Mouse (Mus musculus) E14TG2a.4 (cell line): Measurements from ENCODE around the gene Slc2a9.
A peak's percentile ranks its signal among the peaks of the same experiment; 100 is the strongest.
"Not testable (repeated sequence)": the region's sequence is repeated elsewhere in the genome, so short reads cannot be mapped to it uniquely, and the experiment has no call there.

Experiments used
- H3K27me3 ChIP-seq: 2 replicates; pipeline ENCODE4 v1.6.1; 2014; ENCODE audit warnings: low read length, control low read depth; ENCODE audit not compliant: insufficient read depth
- H3K36me3 ChIP-seq: 2 replicates; pipeline ENCODE4 v1.6.1; 2014; ENCODE audit warnings: low read length, control low read depth; ENCODE audit not compliant: insufficient read depth
- H3K4me1 ChIP-seq: replicated peaks from 2 replicates; pipeline ENCODE4 v1.6.1; 2014; ENCODE audit warnings: low read depth, low read length, control low read depth
- H3K4me3 ChIP-seq: replicated peaks from 2 replicates; pipeline ENCODE4 v1.5.1; 2014; ENCODE audit warnings: mild to moderate bottlenecking, low read length
- H3K9me3 ChIP-seq: 2 replicates; pipeline ENCODE4 v1.6.1; 2014; ENCODE audit warnings: low read length, control low read depth
- CTCF ChIP-seq: conservative IDR thresholded peaks from 2 replicates; pipeline ENCODE4 v1.5.1; 2014; ENCODE audit warnings: low read length
- NANOG ChIP-seq: IDR thresholded peaks from 2 replicates; pipeline ENCODE4 v1.6.1; 2014; ENCODE audit warnings: borderline replicate concordance, low read length, mixed read lengths
- POU5F1 ChIP-seq: IDR thresholded peaks from 2 replicates; pipeline ENCODE4 v1.6.1; 2014; ENCODE audit warnings: low read length, borderline replicate concordance

The Slc2a9 gene

DNA sequence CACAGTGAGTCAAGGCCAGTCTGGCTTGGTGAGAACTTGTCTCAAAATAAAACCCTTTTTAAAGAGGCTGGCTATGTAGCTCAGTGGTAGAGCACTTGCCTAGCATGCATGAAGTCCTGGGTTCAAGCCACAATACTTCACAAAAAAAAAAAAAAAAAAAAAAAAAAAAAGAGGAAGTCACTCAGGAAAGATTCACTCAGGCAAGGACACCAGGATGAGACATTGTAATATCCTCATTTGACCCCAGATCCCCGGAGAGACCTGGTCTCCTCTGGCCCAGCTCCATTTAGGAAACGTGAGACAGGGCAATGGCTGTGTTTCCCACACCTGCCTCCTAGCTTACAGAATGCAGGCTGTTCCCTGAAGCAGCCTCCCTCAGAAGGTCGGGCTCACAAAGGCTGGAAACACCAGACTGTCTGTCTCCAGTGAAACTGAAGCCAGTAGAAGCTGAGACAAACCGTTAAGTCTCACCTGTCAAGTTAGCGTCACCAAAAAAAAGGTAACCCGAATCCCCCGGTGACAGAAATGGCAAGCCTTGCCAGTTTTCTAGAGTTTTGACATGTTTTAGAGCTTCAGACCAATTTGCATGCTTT, 19.3 kb downstream of the Slc2a9 start:
- Histone ChIP-seq H3K9me3 (no peaks in the 10 kb centered on the region), H3K36me3 (no peaks in the 10 kb centered on the region), H3K4me3 (no peak overlapping the region), H3K4me1 (peaks cover 30% of the 10 kb centered on the region), H3K27me3 (no peaks in the 10 kb centered on the region)
- no peak for TF ChIP-seq NANOG
- no peak for TF ChIP-seq CTCF
- TF ChIP-seq POU5F1: no peak

DNA sequence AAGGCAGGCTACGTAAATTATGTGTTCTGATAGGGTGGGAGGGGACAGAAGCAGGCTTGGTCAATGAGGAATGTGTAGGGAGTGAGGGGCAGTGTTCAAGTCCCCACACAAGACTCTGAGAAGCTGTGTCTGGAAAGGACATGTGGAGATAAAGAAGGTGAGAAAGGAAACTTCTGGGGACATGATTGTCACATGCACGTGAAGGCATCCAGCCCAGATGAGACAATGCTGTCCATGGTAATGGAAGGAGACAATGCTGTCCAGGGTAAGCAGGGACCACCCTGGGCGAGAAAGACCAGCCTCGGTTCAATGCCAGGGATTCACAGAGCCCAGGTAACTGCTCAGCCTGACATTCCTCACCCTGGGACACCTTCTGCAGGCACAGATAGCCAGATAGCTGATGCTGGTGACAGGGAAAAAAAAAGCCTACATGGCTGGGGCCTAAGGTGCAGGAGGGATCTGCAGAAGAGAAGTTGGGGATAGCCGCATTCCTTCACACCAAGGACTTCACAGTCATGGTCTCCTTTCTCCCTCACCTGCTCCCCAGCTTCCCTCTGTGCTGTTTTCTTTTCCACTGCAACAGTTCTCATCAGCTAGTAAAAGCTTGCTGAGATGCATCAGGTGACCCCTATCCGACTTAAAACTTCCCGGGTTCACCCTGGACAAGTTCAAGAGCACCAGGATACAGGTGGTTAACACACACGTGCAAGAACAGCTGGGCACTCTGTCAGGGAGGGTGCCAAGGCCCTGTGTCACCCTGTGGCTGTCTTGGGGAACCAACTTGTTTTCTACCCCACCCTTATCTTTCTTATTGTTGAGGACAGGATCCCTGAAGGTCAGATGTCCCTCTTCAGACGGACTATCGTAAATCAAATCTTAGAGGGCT, 21.9 kb downstream of the Slc2a9 start:
- TF ChIP-seq CTCF (no peak), NANOG (no peak)
- H3K9me3 ChIP-seq: peaks cover 24% of the 10 kb centered on the region

GRCm38 (mm10) chr5:38479908-38480725, 22.8 kb downstream of the Slc2a9 start:
- Histone ChIP-seq H3K4me1 (peaks cover 16% of the 10 kb centered on the region), H3K36me3 (no peaks in the 10 kb centered on the region), H3K9me3 (peaks cover 28% of the 10 kb centered on the region), H3K4me3 (no peak overlapping the region), H3K27me3 (no peaks in the 10 kb centered on the region)
- TF ChIP-seq POU5F1 (no peak), CTCF (no peak), NANOG (no peak)

More for the DNA sequence above, 21.9 kb downstream of the Slc2a9 start:
- Histone ChIP-seq H3K4me1 (peaks cover 16% of the 10 kb centered on the region), H3K4me3 (no peak overlapping the region), H3K36me3 (no peaks in the 10 kb centered on the region), H3K27me3 (no peaks in the 10 kb centered on the region)

- H3K9me3 ChIP-seq: peaks cover 31% of the 10 kb centered on the region
Observed at GRCm38 (mm10) chr5:38479545-38479907, 23.4 kb downstream of the Slc2a9 start.

DNA sequence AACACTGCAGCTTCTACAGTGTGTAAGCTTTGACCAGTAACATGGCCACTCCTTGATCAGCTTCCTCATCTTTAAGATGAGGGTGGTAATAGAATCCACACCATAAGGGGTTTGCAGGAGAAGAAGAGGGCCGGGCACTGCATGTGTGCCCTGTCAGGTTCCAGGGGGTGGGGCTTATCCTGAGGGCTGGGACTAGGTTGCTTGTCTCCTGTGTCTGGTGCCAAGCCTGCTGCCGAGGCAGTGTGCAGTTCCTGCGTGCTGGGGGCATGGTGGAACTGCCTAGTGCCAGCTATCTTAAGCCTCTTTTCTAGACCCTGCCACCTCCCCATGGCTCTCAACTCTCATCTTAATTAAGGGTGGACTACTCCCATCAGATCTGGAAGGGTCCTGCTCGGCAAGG, 23.9 kb downstream of the Slc2a9 start:
- no peaks in the 10 kb centered on the region for H3K27me3 ChIP-seq
- H3K4me3 ChIP-seq: no peak overlapping the region
- TF ChIP-seq NANOG (no peak), POU5F1 (no peak), CTCF (no peak)
- peaks cover 16% of the 10 kb centered on the region for H3K4me1 ChIP-seq
- no peaks in the 10 kb centered on the region for H3K36me3 ChIP-seq
- H3K9me3 ChIP-seq: peaks cover 31% of the 10 kb centered on the region

More at GRCm38 (mm10) chr5:38479545-38479907, 23.4 kb downstream of the Slc2a9 start:
- H3K27me3 ChIP-seq, H3K4me3 ChIP-seq, H3K36me3 ChIP-seq: not testable (repeated sequence)
- peaks cover 16% of the 10 kb centered on the region for H3K4me1 ChIP-seq

GRCm38 (mm10) chr5:38477731-38478445, 25.1 kb downstream of the Slc2a9 start:
- no peaks in the 10 kb centered on the region for H3K36me3 ChIP-seq
- no peaks in the 10 kb centered on the region for H3K27me3 ChIP-seq
- peaks cover 31% of the 10 kb centered on the region for H3K9me3 ChIP-seq
- H3K4me3 ChIP-seq: no peak overlapping the region
- TF ChIP-seq POU5F1: no peak
- TF ChIP-seq CTCF: no peak
- TF ChIP-seq NANOG: no peak
- H3K4me1 ChIP-seq: peaks cover 16% of the 10 kb centered on the region

DNA sequence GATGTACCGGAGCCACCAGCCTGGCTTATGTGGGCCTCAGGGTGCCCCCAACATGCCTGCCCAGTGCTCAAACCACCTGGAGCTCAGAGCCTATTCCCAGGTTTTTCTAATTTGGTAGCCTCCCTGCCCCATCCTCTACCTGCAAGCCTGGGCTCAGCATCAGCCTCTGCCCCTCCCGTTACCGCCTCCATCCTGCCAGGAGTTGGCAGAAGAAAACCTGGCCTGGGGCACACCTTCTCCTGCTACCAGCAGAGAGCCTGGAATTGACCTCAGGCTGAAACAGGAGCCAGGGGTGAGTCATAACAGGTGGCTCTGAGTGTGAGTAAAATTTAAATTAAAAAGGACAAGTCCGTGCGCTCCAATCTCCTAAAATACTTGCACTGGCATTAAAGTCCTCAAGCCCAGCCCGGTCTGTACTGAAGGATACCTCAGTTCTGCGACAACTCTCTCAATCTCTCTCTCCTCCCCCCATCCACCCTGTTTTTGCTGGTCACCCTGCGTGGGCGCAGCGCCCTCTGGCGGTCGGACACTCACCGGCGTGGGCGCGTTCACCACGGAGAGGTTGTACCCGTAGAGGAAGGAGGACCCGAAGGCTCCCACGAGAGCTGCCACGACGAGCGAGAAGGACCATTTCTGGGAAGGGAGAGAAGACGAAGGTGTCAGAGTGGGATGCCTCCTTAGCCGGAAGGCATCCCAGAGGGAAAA, 25.9 kb downstream of the Slc2a9 start:
- Histone ChIP-seq H3K36me3 (no peaks in the 10 kb centered on the region), H3K9me3 (peaks cover 31% of the 10 kb centered on the region), H3K4me3 (0 out of 2 replicates have a peak overlapping the region, but pooled peaks have one; percentile 20), H3K27me3 (no peaks in the 10 kb centered on the region), H3K4me1 (peaks cover 9% of the 10 kb centered on the region)
- TF ChIP-seq POU5F1 (no peak), NANOG (no peak), CTCF (no peak)
